Mouse (Mus musculus) activated CD4-positive, CD25-positive, alpha-beta regulatory T cell, adult 4 months (primary cell): ENCODE results near the gene Sppl2c. TPM values are rescaled to one million over a fixed set of nuclear protein-coding genes. Genes with fewer than 3 reads are reported as not detected.

Source experiments
- polyA plus RNA-seq, 2 experiments: library from polyadenylated mRNA; unstranded; fragments of 100-300 nt; shearing (Covaris generic); gene quantifications; one replicate each; pipeline ENCODE4 v1.2.1; 2017

Gene Sppl2c
- polyA plus RNA-seq, 2 experiments from 2014 or later: not detected

Other genes with a start within 250 kb of the Sppl2c start
- gene Nsf, start 232.3 kb upstream of the Sppl2c start, polyA plus RNA-seq: 10 to 100 TPM; 47.7 to 60.0 TPM
- 10 to 100 TPM; 11.7 to 13.4 TPM for gene Arf2, start 219.6 kb upstream of the Sppl2c start, polyA plus RNA-seq
- gene Crhr1, start 53.5 kb upstream of the Sppl2c start, polyA plus RNA-seq: not detected
- gene Mapt, start 45.1 kb downstream of the Sppl2c start, polyA plus RNA-seq: 1 to 10 TPM in 1 of 2 experiments, not detected in 1; 1.5 TPM